Mouse (Mus musculus): ENCODE results near the gene Tfdp2.

DNA sequence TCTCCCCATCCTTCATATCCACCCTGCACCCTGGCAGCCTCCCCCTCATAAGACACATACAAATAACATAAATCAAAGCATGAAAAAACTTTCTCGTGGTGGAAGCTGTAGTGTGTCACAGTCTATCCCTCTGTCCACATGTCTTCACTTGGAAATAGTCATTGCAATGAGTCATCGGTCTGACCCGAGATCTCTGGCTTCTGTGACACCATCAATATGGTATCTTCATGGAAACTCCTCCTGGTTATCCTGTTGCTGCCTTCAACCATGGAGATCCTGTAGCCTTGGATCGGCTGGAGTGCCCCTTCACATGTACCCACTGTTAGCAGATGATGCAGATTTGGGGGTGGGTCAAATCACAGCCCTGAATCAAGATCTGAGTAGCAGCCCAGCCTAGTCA is 11.2 kb upstream of the Tfdp2 start:
- TF ChIP-seq POLR2A (IDR thresholded peaks at IDR 0.05; ENCODE audit: insufficient read length, low read depth), result no peak
- no peak for TF ChIP-seq USF1 (IDR thresholded peaks at IDR 0.05; ENCODE audit: low read depth)
- TF ChIP-seq MYOG (IDR thresholded peaks at IDR 0.05; ENCODE audit: control insufficient read depth in 1 of 3, insufficient read depth in 1 of 3, insufficient read length in 2 of 3, low read depth in 2 of 3), result no peak
- TF ChIP-seq POLR2AphosphoS2 (IDR thresholded peaks at IDR 0.05; ENCODE audit: insufficient read length, low read depth), result no peak
- no peak for TF ChIP-seq REST (IDR thresholded peaks at IDR 0.05; ENCODE audit: insufficient read depth, insufficient read length)
- no peak for TF ChIP-seq TCF3 (IDR thresholded peaks at IDR 0.05; ENCODE audit: insufficient read length, low read depth)

All from myocyte (in vitro differentiated cells).